Mouse (Mus musculus) layer of hippocampus, adult 11-12 months (tissue): ENCODE results near the gene Cldn4.
"Not testable (repeated sequence)": the region's sequence is repeated elsewhere in the genome, so short reads cannot be mapped to it uniquely, and the experiment has no call there.

ENCODE experiments used
- DNase-seq: peaks from one replicate; pipeline ENCODE4 v3.0.0; 2022; ENCODE audit warnings: low spot score

The Cldn4 gene

DNA sequence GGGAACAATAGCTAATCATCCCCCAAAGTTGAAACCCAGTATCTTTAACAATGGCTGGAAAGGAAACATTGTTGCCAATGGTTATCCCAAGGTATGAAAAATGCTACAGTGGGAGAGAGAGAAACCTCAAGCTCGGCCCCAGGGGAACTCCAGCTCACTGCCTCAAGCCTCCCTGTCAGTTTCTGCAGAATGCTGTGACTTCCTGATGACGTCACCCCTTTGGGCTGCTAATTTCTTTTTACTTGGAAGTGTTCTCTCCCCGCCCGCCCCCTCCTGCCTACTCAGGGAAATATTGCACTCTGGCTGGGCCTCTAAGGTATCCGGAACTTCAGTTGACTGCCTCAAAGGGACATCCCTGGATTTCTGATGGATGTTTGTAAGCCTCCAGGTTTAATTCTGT is 16.8 kb upstream of the Cldn4 start:
- DNase-seq = no peak

GRCm38 (mm10) chr5:134961519-134961918 is 14.8 kb upstream of the Cldn4 start:
- DNase-seq = no peak

- DNase-seq = no peak
Observed at GRCm38 (mm10) chr5:134960430-134960829, 13.7 kb upstream of the Cldn4 start.

GRCm38 (mm10) chr5:134959114-134959513 is 12.4 kb upstream of the Cldn4 start:
- DNase-seq = no peak

DNA sequence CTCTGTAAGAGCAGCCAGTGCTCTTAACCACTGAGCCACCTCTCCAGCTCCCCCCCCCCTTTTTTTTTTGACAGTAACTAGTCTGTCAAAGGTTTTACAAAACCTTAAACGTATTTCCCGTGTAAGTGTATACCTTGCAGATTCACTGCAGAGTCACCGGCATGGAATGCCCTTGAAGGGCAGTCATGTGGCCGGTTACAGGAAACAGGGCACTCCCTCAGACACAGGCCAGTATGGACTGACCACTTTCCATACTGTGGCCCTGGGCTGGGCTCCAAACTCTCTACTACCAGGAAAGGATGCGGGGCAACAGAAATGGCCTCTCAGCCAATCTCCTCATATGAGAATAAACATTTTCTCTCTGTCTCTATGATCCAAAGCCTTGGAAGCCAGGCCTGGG is 8.8 kb upstream of the Cldn4 start:
- no peak for DNase-seq

GRCm38 (mm10) chr5:134951053-134951884 is 4.5 kb upstream of the Cldn4 start:
- DNase-seq = no peak

DNA sequence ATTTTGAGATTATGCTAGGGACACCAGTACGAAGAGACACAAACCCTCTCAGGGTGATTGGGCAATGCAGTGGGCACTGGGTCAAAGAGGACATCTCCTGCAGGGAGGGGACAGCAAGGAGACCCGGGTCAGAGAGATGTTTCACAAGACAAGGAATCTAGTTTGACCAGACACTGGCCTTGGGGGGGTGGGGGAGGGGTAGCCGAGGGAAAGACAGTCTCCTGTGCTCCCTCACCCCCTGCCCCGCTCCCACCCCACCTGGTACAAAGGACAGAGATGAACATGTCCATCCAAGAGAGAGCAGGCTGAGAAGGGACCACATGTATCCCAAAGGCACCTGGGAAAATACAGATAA is 1.3 kb upstream of the Cldn4 start:
- no peak for DNase-seq

- DNase-seq = no peak
Observed at GRCm38 (mm10) chr5:134947420-134948084, 818 bp upstream of the Cldn4 start.

GRCm38 (mm10) chr5:134946063-134946856 is 474 bp downstream of the Cldn4 start:
- DNase-seq = no peak

DNA sequence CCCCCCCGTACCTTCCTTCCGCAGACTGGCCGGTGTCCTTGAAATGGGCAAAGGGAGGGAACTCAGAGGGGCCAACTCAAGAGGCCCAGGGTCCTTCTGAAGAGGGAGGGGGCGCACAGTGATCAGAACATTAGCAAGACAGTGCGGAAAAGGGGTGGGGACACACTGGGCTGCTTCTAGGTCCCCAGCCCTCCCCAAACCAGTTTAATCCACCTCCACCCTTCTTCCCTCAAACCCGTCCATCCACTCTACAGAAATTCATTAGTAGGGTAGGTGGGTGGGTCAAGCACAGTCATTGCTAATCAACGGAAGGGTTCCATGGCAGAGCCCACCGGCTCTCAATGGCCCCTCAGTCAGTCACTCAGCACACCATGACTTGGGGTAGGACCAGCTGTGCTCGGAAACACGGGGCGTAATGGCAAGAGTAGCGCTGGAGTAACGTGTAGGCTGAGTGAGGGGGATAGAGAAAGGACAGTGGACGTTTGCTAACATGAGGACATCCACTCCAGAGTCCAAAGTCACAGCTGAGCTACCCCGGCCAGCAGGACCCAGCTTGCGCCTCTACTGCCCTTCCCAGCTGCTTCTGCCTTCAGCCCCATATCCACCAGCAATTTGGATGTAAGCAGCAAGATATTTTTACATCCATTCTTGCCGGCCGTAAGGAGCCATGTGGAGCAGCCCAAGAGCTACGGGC is 1.3 kb downstream of the Cldn4 start:
- DNase-seq = no peak

- DNase-seq = no peak
Observed at GRCm38 (mm10) chr5:134944179-134944578, 2.6 kb downstream of the Cldn4 start.

GRCm38 (mm10) chr5:134942740-134943139 is 4.0 kb downstream of the Cldn4 start:
- DNase-seq = no peak

- no peak for DNase-seq
Observed at GRCm38 (mm10) chr5:134941472-134942209, 5.1 kb downstream of the Cldn4 start.

DNA sequence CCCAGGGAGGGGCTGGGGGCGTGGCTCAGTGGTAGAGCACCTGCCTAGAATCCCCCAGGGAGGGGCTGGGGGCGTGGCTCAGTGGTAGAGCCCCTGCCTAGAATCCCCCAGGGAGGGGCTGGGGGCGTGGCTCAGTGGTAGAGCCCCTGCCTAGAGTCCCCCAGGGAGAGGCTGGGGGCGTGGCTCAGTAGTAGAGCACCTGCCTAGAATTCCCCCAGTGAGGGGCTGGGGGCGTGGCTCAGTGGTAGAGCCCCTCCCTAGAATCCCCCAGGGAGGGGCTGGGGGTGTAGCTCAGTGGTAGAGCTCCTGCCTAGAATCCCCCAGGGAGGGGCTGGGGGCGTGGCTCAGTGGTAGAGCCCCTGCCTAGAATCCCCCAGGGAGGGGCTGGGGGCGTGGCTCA is 7.2 kb downstream of the Cldn4 start:
- DNase-seq = not testable (repeated sequence)

- no peak for DNase-seq
Observed at GRCm38 (mm10) chr5:134939069-134939468, 7.7 kb downstream of the Cldn4 start.

DNA sequence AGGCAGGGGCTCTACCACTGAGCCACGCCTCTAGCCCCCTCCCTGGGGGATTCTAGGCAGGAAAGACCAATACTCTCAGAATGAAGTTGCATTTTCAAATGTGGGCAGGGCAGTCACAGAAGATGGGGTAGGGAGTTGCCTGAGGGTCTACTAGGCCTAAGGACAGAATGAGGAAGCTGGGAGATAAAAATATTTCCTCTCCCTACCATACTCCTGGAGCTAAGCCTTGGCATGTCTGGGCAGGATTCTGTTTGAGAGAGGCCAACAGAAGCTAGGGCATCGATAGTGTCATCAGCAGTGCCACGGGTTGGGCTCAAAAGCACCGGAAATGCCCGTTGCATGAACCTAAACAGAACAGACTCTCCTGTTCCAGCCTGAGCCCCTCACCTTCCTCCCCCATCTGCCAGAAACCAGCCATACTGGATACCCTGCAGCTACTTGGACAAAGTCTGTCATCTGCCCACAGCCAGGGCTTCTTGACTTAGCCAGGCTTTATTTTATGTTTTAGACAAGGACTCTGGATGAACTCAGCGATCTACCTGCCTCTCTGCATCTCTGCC is 10.0 kb downstream of the Cldn4 start:
- DNase-seq = no peak

DNA sequence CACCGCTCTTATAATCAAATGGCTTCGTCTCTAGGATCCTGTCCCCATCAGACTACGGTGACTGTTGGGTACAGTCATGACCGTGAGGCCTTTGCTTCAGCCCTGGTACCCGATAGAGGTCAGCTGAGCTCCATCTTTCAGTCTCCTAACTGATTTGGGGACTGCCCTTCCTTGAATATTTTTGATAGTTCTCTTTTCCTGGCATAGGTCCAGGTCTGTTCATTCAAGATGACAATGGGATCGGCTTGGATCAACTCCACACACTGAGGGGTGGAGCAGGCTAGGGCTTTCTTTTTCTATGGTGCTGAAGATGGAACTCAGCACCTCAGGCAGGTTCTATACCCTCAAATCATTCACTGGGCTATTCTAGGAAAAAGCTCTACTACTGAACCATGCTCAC is 10.7 kb downstream of the Cldn4 start:
- DNase-seq = no peak

- no peak for DNase-seq
Observed at GRCm38 (mm10) chr5:134934666-134935065, 12.1 kb downstream of the Cldn4 start.

- DNase-seq = not testable (repeated sequence)
Observed at GRCm38 (mm10) chr5:134933686-134934085, 13.0 kb downstream of the Cldn4 start.

DNA sequence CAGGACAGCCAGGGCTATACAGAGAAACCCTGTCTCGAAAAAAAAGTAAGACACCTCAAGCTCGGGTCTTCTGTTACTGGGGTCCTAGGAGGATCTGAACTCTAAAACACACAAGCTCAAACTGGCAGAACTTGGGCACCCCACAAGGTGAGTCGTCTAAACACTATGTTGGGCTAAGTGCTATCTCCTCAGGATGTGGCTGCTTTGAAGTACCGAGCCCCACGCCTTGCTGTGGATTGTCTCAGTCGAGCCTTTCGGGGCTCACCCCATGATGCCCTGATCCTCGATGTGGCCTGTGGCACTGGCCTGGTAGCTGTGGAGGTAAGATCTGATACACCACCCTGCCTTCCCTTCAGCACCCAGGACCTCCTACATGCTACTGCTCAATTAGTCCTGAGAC is 13.5 kb downstream of the Cldn4 start:
- no peak for DNase-seq

- peak; percentile 58 for DNase-seq
Observed at GRCm38 (mm10) chr5:134932903-134933276, 13.8 kb downstream of the Cldn4 start.
